Mouse (Mus musculus) regulatory T cell (primary cell): ENCODE measurements at regions not wholly inside any gene's neighbourhood (a gene's known extent, or its start where the extent isn't known, plus 50 kb on each side); places are given as distances from the start of the nearest gene placed in this dataset.

Experiments used
- in situ Hi-C: fragments of 300-600 bp; cut with MboI, MseI; formaldehyde crosslinking; loops from one replicate; pipeline ENCODE4 v1.15.1; 2025; ENCODE audit warnings: high pct_unique_total_duplicates

DNA sequence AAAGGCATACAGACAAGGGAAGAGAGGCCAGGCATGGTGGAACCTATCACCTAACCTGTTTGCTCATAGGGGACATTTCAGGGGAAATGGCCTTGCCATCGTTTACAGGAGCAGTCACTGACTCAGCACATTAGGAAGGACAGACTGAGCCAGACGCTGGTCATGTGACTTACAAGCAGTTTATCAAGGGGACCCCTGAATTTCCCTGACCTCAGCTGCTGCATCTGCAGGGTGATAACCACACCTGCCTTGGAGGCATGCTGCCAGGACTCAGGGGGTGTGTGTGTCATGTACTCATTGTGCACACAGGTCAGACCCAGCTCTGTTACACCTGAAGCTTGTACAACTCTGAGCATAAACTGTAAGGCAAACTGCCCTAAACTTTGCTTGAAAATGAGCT lies 109.6 kb upstream of the 1700066M21Rik start:
- in situ Hi-C loops: no loop called here

- in situ Hi-C loops: no loop called here
These were observed 107.6 kb upstream of the 1700066M21Rik start for GRCm38 (mm10) chr1:57269679-57270354.

DNA sequence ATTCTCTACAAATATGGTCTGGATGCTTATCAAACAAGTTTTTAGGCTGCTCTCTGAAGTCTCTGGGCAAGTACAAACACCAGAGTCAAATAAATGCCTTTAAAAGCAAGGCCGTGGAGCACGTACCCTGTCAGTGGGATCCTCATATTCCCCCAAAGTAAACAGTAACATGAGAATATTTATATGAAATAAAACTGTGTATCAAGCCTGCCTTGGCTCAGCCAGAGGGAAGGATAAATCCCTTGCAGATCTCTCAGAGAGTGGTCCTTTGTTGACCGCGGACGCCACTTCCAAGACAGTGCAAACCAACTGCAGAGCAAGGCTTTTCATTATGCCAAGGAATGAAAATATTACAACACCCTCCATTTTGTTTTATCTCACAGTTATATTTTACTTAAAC lies 104.8 kb upstream of the 1700066M21Rik start:
- in situ Hi-C loops: no loop called here

- in situ Hi-C loops: no loop called here
These were observed 95.9 kb upstream of the 1700066M21Rik start for GRCm38 (mm10) chr1:57281549-57281948.

- in situ Hi-C loops: no loop called here
These were observed 81.2 kb upstream of the 1700066M21Rik start for GRCm38 (mm10) chr1:57296186-57296585.

GRCm38 (mm10) chr1:57298557-57298956 lies 78.9 kb upstream of the 1700066M21Rik start:
- in situ Hi-C loops: no loop called here

DNA sequence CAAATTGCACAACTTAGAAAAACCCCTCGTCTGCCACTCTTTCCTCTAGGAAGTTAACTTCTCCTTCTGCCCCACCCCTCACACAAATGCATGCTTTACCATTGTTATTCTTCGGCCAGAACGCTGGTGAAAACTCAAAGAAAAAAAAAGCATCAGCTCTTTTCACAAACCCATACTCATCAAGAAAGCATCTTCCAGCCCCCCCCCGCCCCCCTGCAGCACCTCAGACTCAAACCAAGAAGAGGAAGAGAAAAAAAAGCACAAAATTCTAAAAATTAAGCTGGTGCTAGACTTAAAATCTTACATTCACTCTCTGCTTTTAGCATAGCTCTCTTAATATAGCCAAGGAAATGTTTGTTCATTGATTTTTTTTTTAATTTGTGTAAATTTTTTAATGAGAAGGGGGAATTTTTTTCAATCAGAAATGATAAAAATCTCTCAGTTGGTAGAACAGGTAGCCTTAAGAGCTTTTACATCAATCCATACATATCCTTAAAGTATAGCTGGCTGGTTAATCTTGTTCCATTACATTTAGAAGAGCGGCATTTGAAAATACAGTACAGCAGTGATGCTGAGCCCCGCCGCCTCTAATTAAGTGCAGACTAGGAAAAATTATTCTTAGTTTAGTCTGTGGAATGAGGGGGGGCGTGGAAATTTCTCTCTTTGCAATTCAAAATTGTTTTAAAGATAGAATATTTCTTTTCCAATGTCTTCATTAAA lies 76.0 kb upstream of the 1700066M21Rik start:
- in situ Hi-C loops: no loop called here

DNA sequence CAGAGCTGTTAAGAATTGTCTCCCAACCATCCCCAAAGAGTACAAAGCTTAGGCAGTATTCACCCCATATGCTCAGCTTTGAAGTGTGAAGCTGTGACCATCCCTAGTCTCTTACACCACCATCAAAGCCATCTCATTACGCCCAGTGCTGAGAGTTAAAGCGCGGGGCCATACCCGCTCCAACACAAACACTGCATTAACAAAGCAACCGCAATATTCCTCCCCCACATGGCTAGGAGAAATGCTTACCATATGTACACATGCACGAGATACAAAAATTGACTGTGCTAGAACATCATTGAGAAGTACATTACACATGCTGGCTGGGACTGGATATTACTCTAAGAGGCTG lies 75.5 kb upstream of the 1700066M21Rik start:
- in situ Hi-C loops: no loop called here

DNA sequence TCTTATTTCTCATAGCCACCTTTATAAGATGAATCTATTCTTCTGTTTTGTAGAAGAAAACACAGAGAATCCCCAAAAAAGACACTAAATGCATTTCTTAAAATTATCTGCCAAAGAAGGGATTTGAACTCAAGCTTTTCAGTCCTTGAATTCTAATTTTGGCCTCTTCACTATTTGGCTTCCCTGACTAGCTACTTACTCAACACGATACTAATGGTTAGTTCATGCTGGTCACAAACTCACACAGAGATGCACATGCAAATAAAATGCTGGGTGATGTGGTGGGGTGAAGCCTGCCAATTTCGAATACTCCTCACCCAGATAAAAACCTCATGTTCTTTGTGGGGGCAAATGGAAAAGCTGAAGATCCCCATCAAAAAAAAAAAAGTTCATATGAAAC lies 72.7 kb upstream of the 1700066M21Rik start:
- in situ Hi-C loops: no loop called here

DNA sequence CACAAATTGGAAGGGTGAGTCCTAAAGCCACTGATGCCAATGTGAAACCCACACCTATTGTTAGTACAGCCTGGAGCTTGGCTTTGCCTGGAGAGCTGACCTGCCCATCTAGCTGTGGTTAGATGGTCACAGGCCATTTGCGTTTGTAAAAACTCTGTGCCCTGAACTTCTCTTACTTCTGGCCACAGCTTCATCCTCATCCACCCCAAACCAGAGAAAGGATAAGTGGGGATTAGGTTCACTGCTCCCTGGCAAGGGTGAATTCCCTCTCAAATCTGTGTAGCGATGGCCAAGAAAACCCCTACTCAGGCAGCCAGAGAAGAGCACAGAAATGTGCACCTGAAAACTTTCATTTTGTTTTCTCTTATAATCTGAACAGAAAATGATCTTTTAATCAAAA lies 54.9 kb upstream of the 1700066M21Rik start:
- in situ Hi-C loops: no loop called here

DNA sequence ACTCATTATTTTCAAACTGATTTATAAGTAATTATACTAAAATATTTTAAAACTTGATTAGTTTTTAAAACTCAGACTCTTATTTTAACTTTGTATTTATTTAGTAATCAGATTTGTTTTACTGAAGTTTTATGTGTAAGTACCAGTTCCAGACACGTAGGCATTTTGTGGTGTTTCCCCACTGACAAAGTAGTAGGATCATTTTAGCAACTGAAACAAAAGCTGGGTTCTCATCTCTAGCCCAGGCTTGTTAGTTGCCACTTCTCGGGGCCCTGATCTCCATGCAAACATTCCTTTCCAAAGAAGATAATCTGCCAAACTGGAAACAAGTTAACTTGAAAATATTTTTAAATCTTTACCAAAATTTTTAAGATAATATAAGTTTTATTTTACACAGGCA lies 54.3 kb upstream of the 1700066M21Rik start:
- in situ Hi-C loops: no loop called here

DNA sequence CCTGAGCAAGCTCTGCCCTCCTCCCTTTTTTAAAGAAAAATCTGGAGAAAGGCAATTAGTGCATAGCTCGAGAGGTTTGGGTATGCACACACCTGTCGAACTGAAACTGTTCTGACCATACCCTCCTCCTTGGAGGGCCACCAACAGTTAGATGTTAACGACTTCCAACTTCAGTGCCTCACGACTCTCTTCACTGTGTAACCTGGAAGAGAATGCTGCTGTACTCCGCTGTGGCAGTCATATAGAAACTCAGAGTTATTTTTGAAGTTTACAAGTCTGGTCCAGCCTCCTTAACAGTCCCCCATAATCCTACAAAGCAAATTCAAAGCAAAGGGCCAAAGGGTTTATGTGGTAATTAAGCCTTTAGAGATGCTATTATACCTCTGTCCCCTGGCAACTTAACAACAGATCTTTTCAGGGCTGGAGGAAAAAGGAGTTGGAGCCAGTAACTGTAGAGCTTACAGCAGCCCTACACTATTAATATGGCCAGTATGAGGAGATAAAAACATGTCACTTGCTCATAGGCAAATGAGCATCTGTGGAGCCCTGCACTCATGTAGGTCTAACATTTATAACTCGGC lies 51.7 kb upstream of the 1700066M21Rik start:
- in situ Hi-C loops: no loop called here
